Mouse (Mus musculus) ovary, postnatal 36 days (tissue): ENCODE measurements around the gene Tmem190.

Experiments used
- DNase-seq: peaks from one replicate; pipeline ENCODE4 v3.0.0; 2022; ENCODE audit warnings: low spot score, mixed read lengths

Gene Tmem190

GRCm38 (mm10) chr7:4782759-4783158, at the start of gene Tmem190, which contains the start of gene Il11:
Gene Tmem190, plus strand, starts transcription at chr7:4782937.
Gene Il11, minus strand, starts transcription at chr7:4782859.
- no peak for DNase-seq

DNA sequence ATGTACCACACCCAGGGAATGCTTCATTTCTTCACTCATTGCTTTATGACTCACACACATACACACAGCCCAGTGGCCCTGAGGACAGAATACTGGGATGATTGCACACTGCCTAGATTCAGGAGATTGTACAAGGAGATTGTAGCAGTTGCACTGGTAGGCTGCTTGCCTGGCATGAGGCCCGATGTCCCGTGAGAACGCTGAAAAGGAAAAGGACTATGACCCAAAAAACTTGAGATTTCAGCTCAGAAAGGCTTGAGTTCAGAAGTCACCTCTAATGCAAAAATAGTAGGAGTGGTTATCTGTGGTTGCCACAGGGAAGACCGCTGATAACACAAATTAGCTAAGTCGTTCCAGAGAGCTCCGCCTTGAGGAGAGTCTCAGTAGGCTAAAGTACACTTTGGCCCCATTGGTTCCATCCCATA, 49.8 kb upstream of the Tmem190 start:
- no peak for DNase-seq

- DNase-seq: no peak
Measured at GRCm38 (mm10) chr7:4739041-4739543, 43.6 kb upstream of the Tmem190 start.

GRCm38 (mm10) chr7:4739544-4740275, 43.0 kb upstream of the Tmem190 start, which contains the start of gene Kmt5c:
Gene Kmt5c, plus strand, starts transcription at chr7:4740115.
- DNase-seq: peak; percentile 92

DNA sequence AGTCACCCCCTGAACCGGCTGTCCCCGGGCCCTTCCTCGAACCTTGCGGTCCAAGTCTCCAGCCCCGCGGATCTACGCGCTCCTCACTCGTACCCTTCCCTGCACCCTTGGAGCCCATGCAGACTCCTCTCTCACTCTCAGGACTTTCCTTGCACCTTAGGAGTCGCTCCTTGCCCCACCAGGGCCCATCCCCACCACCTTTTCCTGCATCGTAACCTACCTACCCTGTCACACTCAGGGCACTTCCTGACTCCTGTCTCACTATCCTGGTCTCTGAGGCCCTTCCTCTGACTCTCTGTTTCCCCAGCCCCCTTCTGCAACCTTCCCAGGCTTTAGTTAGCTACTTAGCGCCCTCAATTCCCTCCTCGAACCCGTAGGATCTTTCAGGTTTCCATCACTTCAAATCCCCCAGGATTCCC, 42.4 kb upstream of the Tmem190 start:
- DNase-seq: no peak

GRCm38 (mm10) chr7:4741151-4741550, 41.6 kb upstream of the Tmem190 start:
- DNase-seq: peak; percentile 61

DNA sequence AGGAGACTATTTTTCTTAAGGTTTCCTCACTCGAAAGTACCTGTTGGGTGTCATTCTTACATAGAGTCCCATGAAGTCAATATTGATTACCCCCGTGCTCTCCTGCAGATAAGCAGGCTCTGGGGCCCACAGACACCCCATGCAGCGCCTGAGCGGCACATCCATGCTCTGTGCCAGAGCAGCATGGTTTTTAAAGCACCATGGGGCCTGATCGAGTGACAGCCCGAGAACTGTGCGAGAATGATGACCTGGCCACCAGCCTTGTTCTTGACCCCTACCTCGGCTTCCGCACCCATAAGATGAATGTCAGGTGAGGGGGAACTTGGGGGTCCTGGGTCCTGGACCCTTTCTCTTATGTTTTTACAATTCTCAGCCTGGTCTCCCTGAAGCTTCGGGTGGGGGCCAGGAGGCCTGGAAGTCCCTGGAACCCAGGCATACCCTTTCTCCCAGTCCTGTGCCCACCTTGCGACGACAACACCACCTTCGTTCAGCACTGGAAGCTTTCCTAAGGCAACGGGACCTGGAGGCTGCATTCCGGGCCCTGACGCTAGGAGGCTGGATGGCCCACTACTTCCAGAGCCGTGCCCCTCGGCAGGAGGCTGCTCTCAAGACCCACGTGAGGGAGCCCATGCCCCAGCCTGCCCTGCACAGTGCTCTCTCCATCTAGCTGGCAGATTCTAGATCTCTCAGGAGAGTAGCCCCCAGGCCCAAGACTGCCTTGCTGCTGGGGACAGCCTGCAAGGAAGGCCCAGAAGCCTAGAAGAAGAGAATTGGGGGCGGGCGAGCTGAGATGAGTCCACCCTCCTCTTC, 40.9 kb upstream of the Tmem190 start:
- no peak for DNase-seq

DNA sequence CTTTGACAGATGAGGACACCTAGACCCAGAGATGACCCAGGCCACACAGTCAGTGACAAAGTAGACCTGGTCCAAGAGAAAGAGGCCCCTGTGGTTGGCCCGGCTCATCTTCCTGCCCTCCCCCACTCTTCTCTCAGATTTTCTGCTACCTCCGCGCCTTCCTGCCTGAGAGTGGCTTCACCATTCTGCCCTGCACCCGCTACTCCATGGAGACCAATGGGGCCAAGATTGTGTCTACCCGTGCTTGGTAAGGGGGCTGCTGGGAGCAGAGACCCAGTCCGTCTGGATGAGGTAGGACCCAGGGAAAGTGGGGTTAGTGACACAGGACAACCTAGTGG, 40.3 kb upstream of the Tmem190 start:
- DNase-seq: no peak

DNA sequence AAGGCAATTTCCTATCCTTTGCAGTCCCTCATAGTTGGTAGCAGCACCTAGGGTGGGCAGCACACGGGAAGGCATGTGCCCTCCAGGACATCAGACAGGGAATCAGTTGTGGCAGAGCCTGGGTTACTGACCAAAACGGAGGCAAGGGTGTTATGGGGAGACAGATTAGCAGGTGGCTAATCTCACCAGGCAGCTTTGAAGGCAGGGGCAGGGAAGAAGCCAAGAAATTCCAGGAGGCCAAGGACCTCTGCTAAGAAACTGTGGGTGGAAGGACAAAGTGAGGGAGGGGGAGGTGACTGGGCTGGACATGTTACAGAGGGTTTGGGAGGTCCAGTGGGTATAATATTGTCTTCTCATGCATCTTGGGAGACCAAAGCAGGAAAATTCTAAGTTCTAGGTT, 39.4 kb upstream of the Tmem190 start:
- DNase-seq: no peak

GRCm38 (mm10) chr7:4744886-4745285, 37.9 kb upstream of the Tmem190 start:
- no peak for DNase-seq

GRCm38 (mm10) chr7:4746326-4746980, 36.3 kb upstream of the Tmem190 start:
- no peak for DNase-seq

DNA sequence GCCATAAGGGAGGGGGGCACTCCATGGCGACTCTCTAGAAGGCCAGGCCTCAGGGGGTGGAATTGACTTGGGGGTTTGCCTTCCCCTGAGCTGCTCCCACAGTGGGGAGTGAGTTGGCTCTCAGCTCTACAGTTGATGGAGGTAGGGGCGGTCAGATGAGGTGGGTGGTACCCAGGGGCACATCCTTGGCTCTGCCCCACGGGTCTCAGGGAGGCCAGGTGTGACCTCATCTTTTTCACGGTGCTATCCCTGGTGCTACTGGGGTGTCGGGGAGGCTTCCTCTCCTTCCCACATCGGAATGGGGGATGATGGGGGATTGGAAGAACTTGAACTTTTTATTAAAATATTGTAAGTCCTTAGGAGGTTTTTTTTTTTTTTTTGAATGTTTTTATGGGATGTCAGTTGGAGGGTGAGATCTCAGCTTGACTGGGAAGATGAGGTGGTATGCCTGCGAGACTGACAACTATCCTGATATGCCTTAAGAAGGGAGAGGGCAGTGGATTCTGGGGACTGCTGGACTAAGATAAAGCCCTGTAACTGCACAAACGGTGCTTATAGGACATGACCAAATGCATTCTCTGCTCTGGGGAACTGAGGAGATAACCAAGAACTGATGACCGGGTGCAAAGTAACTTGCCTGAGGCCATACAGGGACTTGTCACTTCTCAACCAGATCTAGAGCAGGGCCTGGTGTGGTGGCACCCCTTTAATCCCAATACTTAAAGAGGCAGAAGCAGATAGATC, 35.4 kb upstream of the Tmem190 start:
- DNase-seq: no peak

DNA sequence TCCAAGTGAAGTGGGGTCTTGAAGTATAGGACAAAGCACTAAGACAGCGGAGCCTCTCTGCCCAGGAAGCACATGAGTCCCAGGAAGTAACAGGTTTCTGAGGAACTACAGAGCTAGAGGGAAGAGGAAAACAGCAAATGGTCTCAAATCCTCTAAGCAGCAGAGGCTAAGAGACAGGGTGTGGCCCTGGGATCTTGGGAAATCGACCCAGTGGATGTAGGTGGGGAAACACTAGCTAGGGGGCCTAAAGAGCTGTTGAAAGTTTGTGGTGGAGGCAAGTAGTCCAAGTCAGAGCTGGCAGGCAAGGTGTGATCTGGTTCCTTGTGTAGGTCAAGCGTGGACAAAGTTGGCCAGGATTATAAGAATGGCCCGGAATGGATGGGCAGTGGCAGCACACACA, 34.4 kb upstream of the Tmem190 start:
- DNase-seq: no peak

DNA sequence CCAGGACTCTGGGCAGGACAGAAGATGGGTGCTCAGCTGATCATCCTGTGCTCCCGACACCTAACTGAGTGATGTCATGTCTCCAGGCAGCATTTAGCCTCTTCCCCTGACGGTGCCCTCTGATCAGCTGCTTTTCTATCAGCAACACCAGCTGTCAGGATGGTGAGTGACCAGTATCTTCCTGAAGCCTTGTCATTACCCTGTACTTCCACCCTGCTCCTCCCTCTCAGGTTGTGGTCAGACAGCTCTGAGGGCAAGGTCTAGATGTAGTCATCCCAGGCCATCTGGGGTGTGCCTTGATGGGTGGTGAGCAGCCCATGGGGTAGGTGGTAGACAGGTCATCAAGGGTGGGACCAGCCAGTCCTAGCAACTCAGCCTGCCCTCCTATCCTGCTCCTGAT, 33.6 kb upstream of the Tmem190 start:
- DNase-seq: no peak

GRCm38 (mm10) chr7:4751971-4752820, 30.5 kb upstream of the Tmem190 start:
- peak; percentile 47 for DNase-seq

DNA sequence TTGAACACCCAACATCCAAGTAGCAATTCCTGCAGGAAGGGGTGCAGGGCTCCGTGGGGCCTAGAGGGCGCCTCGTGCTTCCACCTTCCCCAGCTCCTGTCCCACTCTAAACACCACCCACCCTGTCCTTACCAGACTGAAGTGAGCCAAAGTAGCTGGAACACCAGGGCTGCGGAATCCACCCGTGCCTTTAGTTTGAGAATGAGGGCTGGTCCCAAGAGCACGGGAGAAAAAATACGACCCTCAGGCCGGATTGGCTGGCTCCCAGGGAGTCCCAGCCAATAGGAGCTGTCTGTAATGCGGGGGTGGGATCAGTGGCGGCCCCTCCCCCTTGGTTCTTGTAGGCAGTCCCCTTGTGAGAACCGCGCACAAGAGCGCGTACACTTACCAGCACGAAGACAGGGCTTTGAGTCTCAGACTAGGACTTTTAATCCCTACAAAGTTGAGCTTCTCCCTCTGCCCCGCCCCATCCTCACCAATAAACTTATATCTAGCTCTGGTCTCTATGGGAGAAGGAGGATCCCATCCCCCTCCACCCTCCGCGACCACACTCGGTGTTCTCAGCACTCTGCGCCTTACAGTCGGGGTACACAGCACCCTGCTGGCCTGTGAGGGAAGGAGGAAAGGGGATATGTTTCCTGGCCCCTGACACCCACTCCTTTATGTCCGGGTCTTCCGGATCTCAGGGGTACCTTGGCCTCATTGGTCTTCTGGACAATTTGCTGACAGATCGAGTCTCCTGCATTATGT, 29.7 kb upstream of the Tmem190 start, which contains the start of gene Cox6b2:
TSS of gene Cox6b2 (minus strand) at position 274 of the 750 bp plus-strand sequence.
- DNase-seq: peak; percentile 79

DNA sequence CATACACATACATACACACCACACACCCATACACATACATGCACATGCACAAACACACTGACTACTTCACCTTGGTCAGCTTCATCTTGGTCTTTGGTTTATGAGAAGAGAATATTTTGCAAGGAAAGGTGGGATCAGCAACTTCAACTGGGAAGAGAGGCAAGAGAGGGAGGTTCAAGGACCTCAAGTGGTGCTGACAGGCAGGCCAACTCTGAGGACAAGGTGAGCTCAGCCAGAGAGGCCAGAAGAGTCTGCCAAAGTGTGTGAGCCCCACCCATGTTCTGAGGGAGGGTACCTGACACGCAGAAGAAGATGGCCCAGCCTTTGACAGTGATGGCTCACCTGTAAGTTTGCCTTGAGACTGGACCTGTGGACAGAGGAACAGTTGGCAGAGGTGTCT, 23.1 kb upstream of the Tmem190 start:
- no peak for DNase-seq

DNA sequence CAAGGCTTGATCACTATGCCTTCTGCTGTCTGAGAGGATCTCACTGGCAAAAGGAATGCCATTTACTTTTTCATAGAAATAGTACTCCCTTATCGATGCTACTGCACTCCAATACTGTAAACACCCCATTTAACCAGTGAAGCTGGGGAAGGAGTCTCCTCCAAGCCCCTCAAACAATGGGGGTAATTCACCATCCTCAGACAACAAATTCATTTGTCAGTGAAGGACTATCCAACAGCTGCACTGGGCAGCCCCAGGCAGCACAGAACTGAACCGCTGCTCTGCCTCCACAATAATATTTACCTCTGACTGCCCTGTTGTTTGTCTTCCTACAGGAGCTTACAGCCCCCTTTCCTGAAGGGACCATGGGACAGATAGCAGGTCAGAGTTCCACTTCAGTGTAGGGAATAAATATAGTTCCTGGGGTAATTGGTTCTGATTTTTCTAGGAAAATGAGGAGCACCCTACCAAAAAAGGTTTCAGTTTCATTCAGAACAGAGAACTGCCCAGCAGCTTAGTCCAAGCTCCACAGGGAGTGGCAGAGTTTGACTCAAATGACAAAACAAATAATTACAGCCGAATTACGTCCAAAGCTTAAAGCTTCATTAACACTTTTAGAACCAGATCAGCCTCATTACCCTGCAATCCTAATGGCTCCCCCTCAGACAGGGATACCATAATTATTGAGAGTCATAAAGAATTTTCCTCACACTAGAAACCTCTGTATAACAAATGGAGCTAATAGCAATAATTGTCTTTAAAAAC, 17.6 kb upstream of the Tmem190 start:
- no peak for DNase-seq

DNA sequence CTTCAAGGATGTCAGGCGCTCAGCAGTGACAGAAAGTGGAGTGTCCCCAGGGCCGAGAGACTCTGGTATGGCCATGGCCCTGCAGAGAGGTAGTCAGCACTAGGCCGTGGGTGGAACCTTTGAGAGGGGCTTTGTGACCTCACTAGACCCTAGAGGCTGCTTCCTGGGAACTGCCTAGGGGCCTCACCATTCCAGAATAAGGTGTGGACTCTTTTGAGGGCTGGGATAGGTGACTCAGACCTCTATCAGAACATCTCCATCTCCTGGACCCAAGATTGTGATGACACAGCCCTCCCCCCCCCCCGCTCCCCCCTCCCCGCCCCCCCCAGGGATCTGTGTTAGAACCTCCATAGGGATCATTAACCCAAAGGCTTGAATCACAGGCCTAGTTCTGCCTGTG, 11.5 kb upstream of the Tmem190 start, which contains the start of gene Fam71e2:
TSS of gene Fam71e2 (minus strand) at position 101 of the 400 bp plus-strand sequence.
- no peak for DNase-seq
